ENCODE assay signal across 18 mouse cellular contexts in genomic region chr10:117608487-117608886, GRCm38 (mm10).
"Had no signal": no experiment of that assay in that cellular context is flagged by ENCODE, and none has a peak within 500 bp of the region (broad histone marks: within the 10 kb centered on the region; RNA-seq: fewer than 3 reads in every experiment).

No protein-coding gene starts in this region.

- H3K27ac ChIP-seq: liver, embryonic 13.5 days; liver, embryonic 15.5 days; lung, embryonic 15.5 days; macrophage; midbrain, embryonic 10.5 days; midbrain, embryonic 12.5 days; neural tube, embryonic 13.5 days; neural tube, embryonic 15.5 days had no signal

- H3K4me3 ChIP-seq: liver, embryonic 13.5 days; liver, embryonic 15.5 days; lung, embryonic 15.5 days; midbrain, embryonic 10.5 days; midbrain, embryonic 12.5 days; myocyte; neural tube, embryonic 13.5 days; neural tube, embryonic 15.5 days had no signal

- H3K36me3 ChIP-seq: liver, embryonic 13.5 days; liver, embryonic 15.5 days; lung, embryonic 15.5 days; midbrain, embryonic 10.5 days; midbrain, embryonic 12.5 days; neural tube, embryonic 13.5 days; neural tube, embryonic 15.5 days had no signal

- H3K27me3 ChIP-seq: liver, embryonic 13.5 days; liver, embryonic 15.5 days; lung, embryonic 15.5 days; midbrain, embryonic 12.5 days; neural tube, embryonic 13.5 days; neural tube, embryonic 15.5 days had no signal

- H3K4me1 ChIP-seq: liver, embryonic 13.5 days; liver, embryonic 15.5 days; lung, embryonic 15.5 days; midbrain, embryonic 10.5 days; midbrain, embryonic 12.5 days; neural tube, embryonic 13.5 days had no signal

- DNase-seq: liver, embryonic 13.5 days; liver, postnatal 0 days; lung, adult 2 months; lung, postnatal 14 days; lung, postnatal 36 days; midbrain, embryonic 14.5 days; right cerebral cortex, postnatal 14 days; thymus, adult 18-20 months; thymus, postnatal 25 days; thymus, postnatal 4 days had no signal
